Mouse (Mus musculus) neural tube, embryonic 11.5 days (tissue): Measurements from ENCODE around the gene Adamtsl3. TPM values are rescaled to one million over a fixed set of nuclear protein-coding genes. Genes with fewer than 3 reads are reported as not detected.

ENCODE experiments used
- ATAC-seq: fragments of 200-750 bp; cut with Nextera tagmentation; 2 replicates; pipeline ENCODE4 v1.8.0; 2017; ENCODE audit warnings: moderate number of reproducible peaks, mild to moderate bottlenecking, moderate TSS enrichment, moderate library complexity; ENCODE audit not compliant: insufficient read depth, low FRiP score, low TSS enrichment
- DNase-seq: peaks from one replicate; pipeline ENCODE4 v3.0.0-alpha.2; 2015; ENCODE audit warnings: low spot score
- H3K27ac ChIP-seq: fragments of 300-500 bp; sonication (generic); 2 replicates; pipeline ENCODE4 v1.5.1; 2014; ENCODE audit warnings: low read depth, mild to moderate bottlenecking, low read length
- H3K27me3 ChIP-seq: fragments of 300-500 bp; sonication (generic); 2 replicates; pipeline ENCODE4 v1.6.1; 2014; ENCODE audit warnings: mild to moderate bottlenecking, low read length, mixed read lengths; ENCODE audit not compliant: control insufficient read depth, insufficient read depth
- H3K36me3 ChIP-seq: fragments of 300-500 bp; sonication (generic); 2 replicates; pipeline ENCODE4 v1.6.1; 2014; ENCODE audit warnings: mild to moderate bottlenecking, low read length, moderate library complexity, mixed read lengths; ENCODE audit not compliant: control insufficient read depth, insufficient read depth
- H3K4me1 ChIP-seq: fragments of 300-500 bp; sonication (generic); 2 replicates; pipeline ENCODE4 v1.6.1; 2014; ENCODE audit warnings: low read length, mixed read lengths; ENCODE audit not compliant: control insufficient read depth, insufficient read depth
- H3K4me2 ChIP-seq: fragments of 300-500 bp; sonication (generic); 2 replicates; pipeline ENCODE4 v1.6.1; 2014; ENCODE audit warnings: low read depth, mild to moderate bottlenecking, moderate library complexity
- H3K4me3 ChIP-seq: fragments of 300-500 bp; sonication (generic); 2 replicates; pipeline ENCODE4 v1.5.1; 2014; ENCODE audit warnings: low read depth, low read length
- H3K9ac ChIP-seq: fragments of 300-500 bp; sonication (generic); 2 replicates; pipeline ENCODE4 v1.6.1; 2014; ENCODE audit warnings: mild to moderate bottlenecking, low read length
- H3K9me3 ChIP-seq: fragments of 300-500 bp; sonication (generic); 2 replicates; pipeline ENCODE4 v1.6.1; 2016; ENCODE audit warnings: low read length; ENCODE audit not compliant: control insufficient read depth
- WGBS: fragments of 180-500 bp; shearing (Covaris S2); extraction: QIAGEN DNeasy Blood & Tissue Kit; methylation state at CpG from one replicate; pipeline ENCODE4 v1.1.7; 2014; 5-methylcytosine and 5-hydroxymethylcytosine counted together
- polyA plus RNA-seq: library from polyadenylated mRNA; unstranded; fragments of >200 nt; fragmentation: Nextera tagmentation; extraction: Ambion mirVana; gene quantifications from 2 replicates; pipeline ENCODE4 v1.2.1, GENCODE M21; 2014

Gene Adamtsl3
- polyA plus RNA-seq, 1 experiment from 2014 or later = 0.32 TPM

- 81% methylated on average over 2 of the region's 2 CpGs for WGBS
- Histone ChIP-seq H3K9me3 (no peaks in the 10 kb centered on the region), H3K4me3 (no peak overlapping the region), H3K27ac (no peak overlapping the region), H3K9ac (no peak overlapping the region), H3K4me1 (no peaks in the 10 kb centered on the region), H3K27me3 (no peaks in the 10 kb centered on the region), H3K4me2 (no peak overlapping the region), H3K36me3 (no peaks in the 10 kb centered on the region)
- ATAC-seq (no peak), DNase-seq (no peak)
Observed at GRCm38 (mm10) chr7:82458376-82458775, 122.9 kb downstream of the Adamtsl3 start.

- Histone ChIP-seq H3K9me3 (no peaks in the 10 kb centered on the region), H3K9ac (no peak overlapping the region), H3K36me3 (no peaks in the 10 kb centered on the region), H3K4me1 (no peaks in the 10 kb centered on the region), H3K4me3 (no peak overlapping the region), H3K27ac (no peak overlapping the region), H3K27me3 (no peaks in the 10 kb centered on the region), H3K4me2 (no peak overlapping the region)
- WGBS = 91% methylated on average over 10 of the region's 10 CpGs
- DNase-seq = no peak
- no peak for ATAC-seq
Observed at GRCm38 (mm10) chr7:82462921-82463523, 127.5 kb downstream of the Adamtsl3 start.

- DNase-seq (no peak), ATAC-seq (no peak)
- Histone ChIP-seq H3K36me3 (no peaks in the 10 kb centered on the region), H3K27ac (no peak overlapping the region), H3K4me2 (no peak overlapping the region), H3K9me3 (no peaks in the 10 kb centered on the region), H3K27me3 (no peaks in the 10 kb centered on the region), H3K4me3 (no peak overlapping the region), H3K9ac (no peak overlapping the region), H3K4me1 (no peaks in the 10 kb centered on the region)
- WGBS = 77% methylated on average over 2 of the region's 2 CpGs
Observed at GRCm38 (mm10) chr7:82464364-82464763, 128.9 kb downstream of the Adamtsl3 start.

GRCm38 (mm10) chr7:82465437-82465836 is 129.9 kb downstream of the Adamtsl3 start:
- H3K4me2 ChIP-seq = no peak overlapping the region
- no peaks in the 10 kb centered on the region for H3K36me3 ChIP-seq
- H3K27ac ChIP-seq = no peak overlapping the region
- no peaks in the 10 kb centered on the region for H3K4me1 ChIP-seq
- ATAC-seq (no peak), DNase-seq (no peak)
- WGBS = 62% methylated on average over 6 of the region's 6 CpGs
- no peaks in the 10 kb centered on the region for H3K9me3 ChIP-seq
- no peak overlapping the region for H3K4me3 ChIP-seq
- no peak overlapping the region for H3K9ac ChIP-seq
- H3K27me3 ChIP-seq = no peaks in the 10 kb centered on the region

- Histone ChIP-seq H3K9me3 (no peaks in the 10 kb centered on the region), H3K9ac (no peak overlapping the region), H3K27ac (no peak overlapping the region), H3K4me1 (no peaks in the 10 kb centered on the region), H3K27me3 (no peaks in the 10 kb centered on the region), H3K4me2 (no peak overlapping the region), H3K4me3 (no peak overlapping the region), H3K36me3 (no peaks in the 10 kb centered on the region)
- DNase-seq = no peak
- WGBS = 84% methylated on average over 16 of the region's 16 CpGs
- no peak for ATAC-seq
Observed at GRCm38 (mm10) chr7:82476441-82477221, 141.1 kb downstream of the Adamtsl3 start.

- no peaks in the 10 kb centered on the region for H3K9me3 ChIP-seq
- no peaks in the 10 kb centered on the region for H3K36me3 ChIP-seq
- ATAC-seq (no peak), DNase-seq (no peak)
- 75% methylated on average over 3 of the region's 3 CpGs for WGBS
- no peak overlapping the region for H3K4me2 ChIP-seq
- H3K9ac ChIP-seq = no peak overlapping the region
- H3K27me3 ChIP-seq = no peaks in the 10 kb centered on the region
- no peaks in the 10 kb centered on the region for H3K4me1 ChIP-seq
- no peak overlapping the region for H3K27ac ChIP-seq
- H3K4me3 ChIP-seq = no peak overlapping the region
Observed at GRCm38 (mm10) chr7:82478461-82478860, 143.0 kb downstream of the Adamtsl3 start.

GRCm38 (mm10) chr7:82478861-82479755 is 143.6 kb downstream of the Adamtsl3 start:
- Histone ChIP-seq H3K27ac (no peak overlapping the region), H3K4me3 (no peak overlapping the region), H3K4me1 (no peaks in the 10 kb centered on the region), H3K27me3 (no peaks in the 10 kb centered on the region), H3K36me3 (no peaks in the 10 kb centered on the region), H3K9ac (no peak overlapping the region), H3K9me3 (no peaks in the 10 kb centered on the region), H3K4me2 (no peak overlapping the region)
- WGBS = 82% methylated on average over 10 of the region's 10 CpGs
- DNase-seq (no peak), ATAC-seq (no peak)

GRCm38 (mm10) chr7:82483426-82483825 is 147.9 kb downstream of the Adamtsl3 start:
- Histone ChIP-seq H3K4me3 (no peak overlapping the region), H3K27ac (no peak overlapping the region), H3K27me3 (no peaks in the 10 kb centered on the region), H3K9ac (no peak overlapping the region), H3K4me1 (no peaks in the 10 kb centered on the region), H3K36me3 (no peaks in the 10 kb centered on the region), H3K4me2 (no peak overlapping the region), H3K9me3 (no peaks in the 10 kb centered on the region)
- DNase-seq = no peak
- 68% methylated on average over 3 of the region's 3 CpGs for WGBS
- ATAC-seq = no peak
